Mouse (Mus musculus): ENCODE results near the gene Fam221b.

The Fam221b gene

DNA sequence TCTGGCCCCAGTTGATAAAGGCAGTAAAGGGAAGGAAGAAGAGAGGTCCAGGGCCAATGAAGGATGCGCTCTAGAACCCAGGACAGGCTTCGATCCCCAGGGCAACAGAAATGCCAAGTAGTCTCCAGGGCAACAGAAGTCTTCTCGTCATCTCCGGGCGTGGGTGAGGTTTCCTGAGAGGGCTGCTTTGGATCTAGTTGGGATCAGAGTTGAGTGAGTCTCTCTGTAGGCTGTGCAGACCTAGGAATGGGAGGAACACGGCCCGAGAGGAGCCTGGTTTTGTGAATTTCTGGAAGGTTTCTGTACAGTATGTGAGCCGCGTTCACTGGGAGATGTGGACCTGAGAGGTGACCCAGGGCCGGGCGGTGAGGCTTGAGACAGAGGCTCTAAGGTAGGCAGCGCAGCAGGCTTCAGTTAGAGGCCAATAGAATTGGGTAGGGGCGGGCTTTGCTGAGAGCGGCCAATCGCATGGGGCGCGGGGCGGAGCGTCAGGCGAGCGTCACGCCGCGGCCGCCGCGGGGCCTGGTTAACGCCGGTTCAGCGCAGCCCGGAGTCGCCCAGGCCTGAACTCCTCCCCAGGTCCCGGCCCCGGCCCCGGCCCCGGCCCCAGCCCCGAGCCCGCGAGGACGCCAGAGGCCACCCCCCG, at the start of gene Fam221b, which contains the start of gene Tmem8b:
Gene Fam221b, minus strand, starts transcription at position 364 of the 646 bp plus-strand sequence.
Gene Tmem8b, plus strand, starts transcription at position 190 of the 646 bp plus-strand sequence.
- in situ Hi-C loops (cut with MboI; ENCODE audit: low sequenced_read_pairs), result no loop called here

GRCm38 (mm10) chr4:43713652-43714219, 44.8 kb upstream of the Fam221b start:
- in situ Hi-C loops (cut with MboI; ENCODE audit: low sequenced_read_pairs), result no loop called here

DNA sequence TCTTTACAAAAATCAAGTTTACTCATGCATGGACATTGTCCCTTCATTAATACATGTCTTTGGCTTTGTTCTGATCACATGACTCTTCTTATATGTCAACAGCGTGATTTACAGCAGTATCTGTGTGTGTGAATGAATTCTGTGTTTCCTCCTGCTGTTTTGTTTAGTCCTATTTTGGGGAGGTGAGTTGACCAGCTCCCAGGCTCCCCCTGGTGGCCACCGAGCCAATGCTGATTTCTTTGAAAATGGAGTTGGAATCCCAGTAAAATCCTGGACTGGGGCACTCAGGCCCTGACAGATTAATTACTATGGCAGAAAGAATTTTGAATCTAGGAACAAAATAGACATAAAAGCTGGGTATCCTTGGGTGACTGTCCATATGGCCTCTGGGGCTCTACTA, 42.9 kb upstream of the Fam221b start:
- in situ Hi-C loops (cut with MboI; ENCODE audit: low sequenced_read_pairs), result no loop called here

DNA sequence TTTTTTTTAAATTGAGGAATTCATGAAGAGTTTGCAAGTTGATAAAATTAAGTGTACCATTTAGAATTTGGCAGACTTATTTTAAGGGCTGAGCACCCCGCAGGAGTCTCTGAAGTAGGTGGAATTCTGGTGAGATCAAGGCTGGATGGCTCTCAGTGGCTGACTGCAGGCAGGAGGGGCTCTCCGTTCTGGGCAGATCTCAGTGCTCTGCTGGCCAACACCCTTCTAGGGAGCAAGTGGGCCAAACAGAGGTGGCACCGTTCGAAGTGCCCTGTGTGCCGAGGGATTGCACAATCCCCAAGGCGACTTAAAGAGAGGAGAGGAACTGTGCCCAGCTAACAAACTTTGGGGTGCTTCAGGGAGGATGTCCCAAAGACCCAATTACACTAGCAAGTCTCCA, 40.9 kb upstream of the Fam221b start, which contains the start of gene Olfr71:
Gene Olfr71, minus strand, starts transcription at position 387 of the 400 bp plus-strand sequence.
- in situ Hi-C loops (cut with MboI; ENCODE audit: low sequenced_read_pairs), result no loop called here

DNA sequence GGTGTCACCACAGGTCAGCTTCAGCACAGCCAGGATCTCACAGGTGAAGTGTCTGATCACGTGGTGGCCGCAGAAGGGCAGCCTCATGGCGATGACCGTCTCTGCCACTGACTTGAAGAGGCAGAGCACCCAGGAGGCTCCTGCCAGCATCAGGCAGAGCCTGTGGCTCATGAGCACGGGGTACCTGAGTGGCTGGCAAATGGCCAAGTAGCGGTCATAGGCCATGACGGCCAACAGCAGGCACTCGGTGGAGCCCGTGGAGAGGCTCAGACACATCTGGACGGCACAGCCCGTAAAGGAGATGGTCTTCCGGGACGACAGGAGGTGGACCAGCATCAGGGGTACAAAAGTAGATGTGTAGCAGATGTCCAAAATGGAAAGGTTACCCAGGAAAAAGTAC, 37.0 kb upstream of the Fam221b start:
- in situ Hi-C loops (cut with MboI; ENCODE audit: low sequenced_read_pairs), result no loop called here

- in situ Hi-C loops (cut with MboI; ENCODE audit: low sequenced_read_pairs), result no loop called here
These were observed 34.9 kb upstream of the Fam221b start for GRCm38 (mm10) chr4:43703851-43704250.

DNA sequence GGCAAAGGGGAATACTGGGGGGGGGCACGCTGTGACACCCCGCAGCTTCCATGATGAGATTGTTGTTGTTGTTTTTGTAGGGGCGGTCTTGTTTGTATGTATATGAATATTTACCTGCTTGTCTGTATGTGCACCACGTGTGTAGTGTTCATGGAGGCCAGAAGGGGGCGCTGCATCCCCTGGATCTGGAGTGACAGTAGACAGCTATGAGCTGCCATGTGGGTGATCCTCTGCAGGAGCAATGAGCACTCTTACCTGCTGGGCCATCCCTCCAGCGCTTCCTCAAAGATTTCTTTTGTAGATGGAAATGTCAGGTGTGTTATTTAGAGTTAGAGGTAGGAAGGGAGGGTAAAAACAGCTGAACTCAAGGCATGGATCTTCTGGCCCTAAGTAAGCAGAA, 34.5 kb upstream of the Fam221b start:
- in situ Hi-C loops (cut with MboI; ENCODE audit: low sequenced_read_pairs), result no loop called here

DNA sequence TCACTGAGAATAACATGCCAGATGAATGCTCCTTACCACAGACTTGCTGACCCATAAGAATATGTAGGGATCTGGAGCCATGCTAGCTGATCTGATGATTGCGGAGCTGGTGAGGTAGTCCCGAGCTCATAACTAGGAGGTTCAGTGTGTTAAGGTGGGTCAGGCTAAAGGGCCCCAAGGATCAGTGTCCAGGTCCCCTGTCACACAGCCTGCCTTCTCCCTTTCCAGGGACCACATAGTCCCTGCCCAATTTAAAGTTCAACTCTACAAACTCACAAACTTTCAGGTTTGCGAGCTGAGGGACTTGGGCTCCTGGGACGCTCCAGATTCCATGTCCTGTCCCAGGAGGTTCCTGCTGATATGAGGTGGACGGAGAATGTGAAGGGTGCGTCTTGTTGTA, 31.8 kb upstream of the Fam221b start, which contains the start of gene Olfr70:
Gene Olfr70, minus strand, starts transcription at position 101 of the 400 bp plus-strand sequence.
- in situ Hi-C loops (cut with MboI; ENCODE audit: low sequenced_read_pairs), result no loop called here

DNA sequence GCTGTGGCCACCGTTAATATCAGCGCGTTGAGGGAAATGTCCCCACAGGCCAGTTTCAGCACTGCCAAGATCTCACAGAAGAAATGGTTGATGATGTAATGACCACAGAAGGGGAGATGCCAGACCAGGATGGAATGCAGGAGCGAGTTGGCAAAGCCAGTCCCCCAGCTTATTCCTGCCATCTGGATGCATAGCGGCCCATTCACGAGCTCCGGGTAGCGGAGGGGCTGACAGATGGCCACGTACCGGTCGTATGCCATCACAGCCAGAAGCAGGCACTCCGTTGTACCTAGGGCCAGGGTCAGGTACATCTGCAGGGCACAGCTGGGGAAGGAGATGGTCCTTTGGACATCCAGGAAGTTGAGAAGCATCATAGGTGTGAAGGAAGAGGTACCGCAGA, 27.6 kb upstream of the Fam221b start:
- in situ Hi-C loops (cut with MboI; ENCODE audit: low sequenced_read_pairs), result no loop called here

- in situ Hi-C loops (cut with MboI; ENCODE audit: low sequenced_read_pairs), result no loop called here
These were observed 26.3 kb upstream of the Fam221b start for GRCm38 (mm10) chr4:43695249-43695671.

DNA sequence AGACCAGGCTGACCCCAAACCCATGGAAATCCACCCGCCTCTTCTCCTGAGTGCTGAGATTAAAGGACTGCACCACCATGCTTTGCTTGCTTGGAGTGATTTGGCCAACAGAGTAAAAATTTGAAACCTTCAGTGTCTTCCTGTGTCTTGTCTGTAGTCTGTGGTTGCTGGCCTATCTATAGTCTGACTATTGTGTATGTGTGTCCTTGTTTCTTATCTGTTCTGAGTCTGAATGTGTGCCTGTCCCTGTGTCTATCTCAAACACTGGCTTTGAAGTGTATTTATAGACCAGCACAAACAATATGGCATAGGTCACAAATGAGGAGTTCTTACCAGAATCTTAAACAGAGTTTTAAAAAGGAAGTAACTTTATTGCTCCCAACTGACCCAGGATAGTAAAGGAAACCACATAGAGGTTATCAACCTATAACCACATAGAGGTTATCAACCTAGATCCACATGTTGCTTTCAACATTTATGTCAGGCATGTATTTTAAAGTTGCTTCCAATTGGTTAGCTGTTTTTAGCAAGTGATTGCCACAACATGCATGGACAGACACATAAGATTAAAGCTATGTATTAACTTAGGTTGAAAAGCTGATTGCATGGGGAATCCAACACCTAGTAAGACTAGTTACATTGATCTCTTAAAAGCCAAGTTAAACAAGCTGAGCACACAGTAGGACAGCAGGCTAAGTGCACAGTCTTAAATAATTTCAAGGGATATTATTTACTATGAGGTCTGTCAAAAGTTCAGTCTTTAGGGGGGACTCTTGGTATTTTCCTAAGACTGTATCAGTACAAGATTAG, 25.7 kb upstream of the Fam221b start:
- in situ Hi-C loops (cut with MboI; ENCODE audit: low sequenced_read_pairs), result no loop called here

DNA sequence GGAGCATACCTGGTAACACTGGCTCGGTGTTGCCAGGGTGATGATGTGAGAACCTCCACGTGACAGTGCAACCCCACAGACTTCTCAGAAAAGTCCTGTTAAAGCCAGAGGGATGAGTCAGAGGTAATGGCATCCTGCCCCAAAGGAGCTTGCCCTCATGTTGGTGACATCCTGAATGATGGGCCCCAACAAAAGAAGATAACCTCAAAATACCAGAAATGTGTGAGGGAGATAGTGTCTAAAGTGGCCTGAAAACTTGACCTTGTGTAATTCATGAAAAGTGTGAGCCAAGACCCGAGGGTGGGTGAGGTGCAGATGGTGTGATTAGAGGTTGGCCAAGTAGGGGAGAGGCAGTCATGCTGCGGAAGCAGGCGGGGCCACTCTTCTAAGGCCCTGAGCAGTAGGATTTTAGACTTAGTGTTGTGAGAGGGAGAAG, 24.9 kb upstream of the Fam221b start:
- in situ Hi-C loops (cut with MboI; ENCODE audit: low sequenced_read_pairs), result no loop called here

GRCm38 (mm10) chr4:43691026-43691425, 22.1 kb upstream of the Fam221b start:
- in situ Hi-C loops (cut with MboI; ENCODE audit: low sequenced_read_pairs), result no loop called here

GRCm38 (mm10) chr4:43690021-43690420, 21.1 kb upstream of the Fam221b start:
- in situ Hi-C loops (cut with MboI; ENCODE audit: low sequenced_read_pairs), result no loop called here

DNA sequence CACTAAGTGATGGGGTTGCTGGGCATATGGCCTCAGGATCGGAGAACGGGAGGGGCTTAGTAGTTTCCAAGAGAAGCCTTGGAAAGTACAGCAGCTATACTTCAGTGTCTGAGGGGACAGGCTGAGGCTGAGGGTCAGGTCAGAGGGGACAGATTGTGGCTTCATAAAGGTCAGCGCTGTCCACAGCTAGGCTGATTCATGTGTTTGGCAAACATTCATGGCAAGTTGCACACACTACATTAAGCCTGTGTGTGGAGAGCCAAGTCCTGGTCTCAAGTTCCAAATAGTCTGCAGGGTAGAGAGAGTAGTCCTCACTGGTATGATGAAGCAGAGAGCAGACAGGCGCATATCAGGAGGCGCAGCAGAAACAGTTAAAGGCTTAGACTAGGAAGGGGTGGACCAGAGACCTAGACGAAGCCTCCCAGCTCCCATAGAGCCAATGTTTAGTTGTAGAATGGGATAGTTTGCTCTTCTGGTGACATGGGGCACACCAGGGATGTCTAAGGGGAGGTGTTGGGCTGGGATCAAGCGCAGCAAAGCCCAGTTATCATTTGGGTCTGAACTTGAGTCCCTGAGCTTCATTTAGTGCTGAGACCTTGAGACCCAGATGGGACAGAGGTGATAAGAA, 10.6 kb upstream of the Fam221b start:
- in situ Hi-C loops (cut with MboI; ENCODE audit: low sequenced_read_pairs), result no loop called here

DNA sequence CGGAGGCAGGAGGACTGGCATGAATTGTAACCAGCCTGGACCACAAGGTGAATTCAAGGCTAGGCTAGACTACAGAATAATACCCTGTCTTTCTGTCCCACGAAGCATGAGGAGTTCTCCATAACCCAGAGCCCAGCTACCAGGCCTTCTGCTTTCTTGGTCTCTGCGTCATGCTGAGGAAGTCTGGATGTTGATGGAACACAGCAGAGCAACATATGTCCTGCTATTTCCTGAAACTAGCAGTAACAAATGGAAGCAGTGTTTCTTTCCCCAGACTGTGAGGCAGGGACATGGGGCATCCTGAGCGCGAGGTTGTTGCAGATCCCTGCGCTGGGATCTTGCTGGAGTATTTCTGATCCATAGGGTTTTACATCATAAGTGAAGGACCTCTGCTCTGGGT, 9.6 kb upstream of the Fam221b start:
- in situ Hi-C loops (cut with MboI; ENCODE audit: low sequenced_read_pairs), result no loop called here

- in situ Hi-C loops (cut with MboI; ENCODE audit: low sequenced_read_pairs), result no loop called here
These were observed 6.7 kb upstream of the Fam221b start for GRCm38 (mm10) chr4:43675608-43676007.

DNA sequence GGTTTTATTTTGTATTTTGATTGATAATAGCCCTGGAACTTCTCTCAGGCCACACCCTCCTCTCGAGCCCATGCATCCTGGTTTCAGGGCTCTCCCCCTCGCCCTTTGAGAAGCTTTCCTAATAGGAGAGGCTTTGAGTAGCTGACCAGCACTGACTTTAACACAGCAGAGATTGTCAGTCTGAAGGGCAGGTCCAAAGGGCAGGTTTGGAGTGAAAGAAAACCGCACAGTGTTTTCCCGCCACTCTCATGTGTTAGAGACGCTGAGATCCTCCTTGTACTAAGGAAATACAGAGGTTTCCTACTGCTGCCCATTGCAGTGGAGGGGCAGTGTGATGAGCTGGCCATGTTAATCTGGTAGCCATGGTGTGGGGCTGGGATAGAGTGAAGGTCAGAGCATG, 6.0 kb upstream of the Fam221b start:
- in situ Hi-C loops (cut with MboI; ENCODE audit: low sequenced_read_pairs), result no loop called here

- in situ Hi-C loops (cut with MboI; ENCODE audit: low sequenced_read_pairs), result no loop called here
These were observed 4.8 kb upstream of the Fam221b start for GRCm38 (mm10) chr4:43673703-43674102.

DNA sequence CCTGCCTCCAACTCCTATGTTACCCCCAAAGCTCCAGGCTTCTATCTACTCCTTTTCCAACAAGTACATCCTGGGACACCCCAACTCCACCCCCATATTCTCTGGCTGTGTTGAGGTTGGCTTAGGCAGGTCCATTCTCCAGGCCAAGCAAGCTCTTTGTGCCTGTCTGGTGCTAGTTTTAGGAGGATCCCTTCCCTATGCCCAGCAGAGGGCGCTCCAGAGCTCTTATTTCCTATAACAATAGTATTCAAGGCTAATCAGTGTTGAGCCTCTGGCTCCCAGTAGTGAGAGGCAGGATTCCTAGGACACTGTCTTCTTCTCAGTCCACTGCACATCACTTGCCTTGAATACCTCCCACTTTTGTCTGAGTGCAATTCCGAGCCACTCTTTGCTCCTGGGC, 3.1 kb upstream of the Fam221b start:
- in situ Hi-C loops (cut with MboI; ENCODE audit: low sequenced_read_pairs), result no loop called here

DNA sequence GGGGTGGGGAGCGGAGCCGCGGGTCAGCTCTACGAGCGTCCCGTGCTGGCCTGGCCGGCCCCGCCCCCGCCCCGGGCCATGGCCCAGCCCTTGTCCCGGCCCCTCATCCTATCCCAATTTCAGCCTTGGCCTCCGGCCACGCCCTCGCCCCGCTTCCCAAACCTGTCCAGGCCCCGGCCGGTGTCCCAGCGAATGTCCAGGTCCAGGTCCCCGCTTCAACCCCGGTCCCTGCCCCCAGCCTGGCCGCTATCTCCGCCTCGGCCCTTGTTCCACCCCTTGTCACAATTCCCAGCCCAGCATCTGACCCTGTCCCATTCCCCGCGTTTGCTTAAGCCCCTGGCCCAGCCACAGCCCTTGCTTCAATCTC, 466 bp upstream of the Fam221b start:
- in situ Hi-C loops (cut with MboI; ENCODE audit: low sequenced_read_pairs), result no loop called here

Data from CH12F3 (cell line).